Mouse (Mus musculus): Measurements from ENCODE around the gene Rxrb. TPM values are rescaled to one million over a fixed set of nuclear protein-coding genes. Genes with fewer than 3 reads are reported as not detected.

The Rxrb gene
- polyA plus RNA-seq, 1 experiment from 2014 or later = 25.1 TPM

DNA sequence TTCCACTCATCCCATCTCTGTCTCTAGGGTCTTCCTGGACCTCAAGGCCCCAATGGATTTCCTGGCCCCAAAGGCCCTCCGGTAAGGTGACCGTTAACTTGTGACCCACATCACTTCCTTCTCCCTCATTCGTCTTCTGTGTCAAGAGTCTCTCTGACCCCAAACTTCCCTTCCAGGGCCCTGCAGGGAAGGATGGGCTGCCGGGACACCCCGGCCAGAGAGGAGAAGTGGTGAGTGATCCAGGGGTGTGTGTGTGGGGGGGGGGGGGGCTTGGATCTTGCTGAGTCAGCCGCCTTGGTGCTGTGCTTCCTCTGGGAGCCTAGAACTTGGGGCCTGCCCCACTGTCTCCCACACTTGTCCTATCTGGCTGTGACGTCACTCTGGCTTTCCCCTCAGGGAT lies 25.6 kb downstream of the Rxrb start:
- no peaks in the 10 kb centered on the region for H3K9me3 ChIP-seq (ENCODE audit: control insufficient read depth, low read length)
- H3K4me3 ChIP-seq (ENCODE audit: low read depth, low read length) = no peak overlapping the region
- H3K27ac ChIP-seq (ENCODE audit: low read depth, low read length) = no peak overlapping the region
- no peaks in the 10 kb centered on the region for H3K36me3 ChIP-seq (ENCODE audit: control insufficient read depth, insufficient read depth, low read length)
- DNase-seq (ENCODE audit: low spot score) = no peak
- no peak overlapping the region for H3K4me2 ChIP-seq (ENCODE audit: low read depth)
- no peaks in the 10 kb centered on the region for H3K27me3 ChIP-seq (ENCODE audit: control insufficient read depth, insufficient read depth, low read length)
- no peaks in the 10 kb centered on the region for H3K4me1 ChIP-seq (ENCODE audit: control insufficient read depth, insufficient read depth, low read length)
- no peak overlapping the region for H3K9ac ChIP-seq (ENCODE audit: low read length)
- WGBS = 67% methylated on average over 7 of the region's 7 CpGs
- no peak for ATAC-seq (ENCODE audit: insufficient read depth, low FRiP score, low TSS enrichment)

DNA sequence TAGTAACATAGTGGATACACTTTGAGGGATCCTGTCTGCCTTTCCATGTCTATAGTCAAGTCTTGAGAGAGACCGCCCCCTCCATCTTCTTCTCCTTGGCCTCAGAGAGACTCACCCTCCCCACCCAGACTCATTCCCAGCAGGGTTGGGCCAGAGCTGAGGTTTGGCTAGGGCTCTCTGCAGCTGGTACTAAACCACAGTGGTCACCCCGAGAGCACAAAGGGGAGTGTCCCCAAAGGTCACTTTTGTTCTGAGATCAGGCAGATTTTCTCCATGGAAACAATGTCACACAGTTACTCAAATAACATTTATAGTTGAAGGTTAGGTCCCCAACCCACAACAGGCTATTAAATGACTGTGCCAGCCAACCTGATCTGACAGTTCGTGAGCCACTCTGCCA lies 37.3 kb downstream of the Rxrb start:
- DNase-seq (ENCODE audit: low spot score) (no peak), ATAC-seq (ENCODE audit: insufficient read depth, low FRiP score, low TSS enrichment) (no peak)
- Histone ChIP-seq H3K4me3 (ENCODE audit: low read depth, low read length) (no peak overlapping the region), H3K9me3 (ENCODE audit: control insufficient read depth, low read length) (no peaks in the 10 kb centered on the region), H3K9ac (ENCODE audit: low read length) (no peak overlapping the region), H3K27me3 (ENCODE audit: control insufficient read depth, insufficient read depth, low read length) (no peaks in the 10 kb centered on the region), H3K36me3 (ENCODE audit: control insufficient read depth, insufficient read depth, low read length) (no peaks in the 10 kb centered on the region; the same call in 1 of the 2 replicates), H3K27ac (ENCODE audit: low read depth, low read length) (no peak overlapping the region), H3K4me1 (ENCODE audit: control insufficient read depth, insufficient read depth, low read length) (no peaks in the 10 kb centered on the region), H3K4me2 (ENCODE audit: low read depth) (no peak overlapping the region)
- WGBS = 68% methylated on average over 3 of the region's 3 CpGs

DNA sequence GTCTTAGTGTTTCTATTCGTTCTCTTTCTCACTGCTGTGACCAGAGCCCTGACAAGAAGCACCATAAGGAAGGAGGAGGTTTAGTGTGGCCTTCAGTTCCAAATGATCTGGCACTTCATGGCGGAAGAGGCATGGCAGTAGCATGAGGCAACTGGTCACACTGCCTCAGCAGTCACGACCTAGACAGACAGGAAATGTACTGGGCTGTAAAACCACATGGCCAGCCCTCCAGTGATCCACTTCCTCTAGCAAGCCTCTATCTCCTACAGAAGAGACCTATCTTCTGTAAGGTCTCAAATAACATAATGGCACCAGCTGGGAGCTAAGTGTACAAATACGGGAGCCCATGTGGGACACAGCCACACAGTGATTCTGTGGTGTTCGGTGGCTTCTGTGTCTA lies 40.5 kb downstream of the Rxrb start:
- Histone ChIP-seq H3K9me3 (ENCODE audit: control insufficient read depth, low read length) (no peaks in the 10 kb centered on the region), H3K27ac (ENCODE audit: low read depth, low read length) (no peak overlapping the region), H3K9ac (ENCODE audit: low read length) (no peak overlapping the region), H3K4me2 (ENCODE audit: low read depth) (no peak overlapping the region), H3K36me3 (ENCODE audit: control insufficient read depth, insufficient read depth, low read length) (no peaks in the 10 kb centered on the region), H3K27me3 (ENCODE audit: control insufficient read depth, insufficient read depth, low read length) (no peaks in the 10 kb centered on the region), H3K4me1 (ENCODE audit: control insufficient read depth, insufficient read depth, low read length) (no peaks in the 10 kb centered on the region), H3K4me3 (ENCODE audit: low read depth, low read length) (no peak overlapping the region)
- no peak for DNase-seq (ENCODE audit: low spot score)
- 72% methylated on average over 5 of the region's 5 CpGs for WGBS
- ATAC-seq (ENCODE audit: insufficient read depth, low FRiP score, low TSS enrichment) = no peak

DNA sequence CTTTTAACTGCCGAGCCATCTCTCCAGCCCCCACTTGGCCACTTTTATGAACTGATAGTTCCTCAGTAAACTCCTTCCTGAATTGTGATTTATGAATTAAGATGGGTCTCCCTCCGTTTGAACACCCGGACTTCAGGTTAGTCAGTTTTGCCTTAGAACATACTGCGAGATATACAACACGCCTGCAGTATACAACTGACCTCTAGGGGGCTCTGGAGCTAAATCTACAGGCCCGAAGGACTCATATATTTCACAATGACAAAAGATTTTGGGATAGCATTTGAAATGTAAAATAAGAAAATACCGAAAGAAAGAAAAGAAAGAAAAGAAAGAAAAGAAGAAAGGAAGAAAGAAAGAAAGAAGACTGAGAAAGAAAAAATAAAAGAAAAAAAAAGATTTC lies 43.7 kb downstream of the Rxrb start:
- H3K27ac ChIP-seq (ENCODE audit: low read depth, low read length) = no peak overlapping the region

DNA sequence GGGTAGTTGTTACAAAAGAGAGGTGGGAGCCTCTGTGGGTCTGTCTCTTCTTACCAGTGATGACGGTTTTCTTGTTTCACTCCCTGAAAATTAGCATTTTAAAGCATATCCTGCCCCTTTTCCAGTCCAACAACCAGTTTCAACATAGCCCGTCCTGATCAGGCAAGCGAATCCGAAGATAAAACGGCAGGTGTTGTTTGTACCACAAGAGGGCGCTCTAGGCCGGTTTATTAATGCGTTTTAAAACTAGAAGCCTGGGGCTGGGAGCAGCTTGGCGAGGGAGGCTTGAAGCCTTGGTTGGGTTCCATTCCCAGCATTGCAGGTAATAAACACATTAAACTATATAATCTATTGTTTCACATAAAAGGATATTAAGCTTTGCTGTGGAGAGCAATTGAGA lies 45.9 kb downstream of the Rxrb start:
- no peak overlapping the region for H3K27ac ChIP-seq (ENCODE audit: low read depth, low read length)
- WGBS = 5% methylated on average over 9 of the region's 9 CpGs
- H3K27me3 ChIP-seq (ENCODE audit: control insufficient read depth, insufficient read depth, low read length) = no peaks in the 10 kb centered on the region
- ATAC-seq (ENCODE audit: insufficient read depth, low FRiP score, low TSS enrichment) (no peak), DNase-seq (ENCODE audit: low spot score) (peak; percentile 83)
- H3K4me2 ChIP-seq (ENCODE audit: low read depth) = no peak overlapping the region
- H3K4me3 ChIP-seq (ENCODE audit: low read depth, low read length) = no peak overlapping the region
- H3K4me1 ChIP-seq (ENCODE audit: control insufficient read depth, insufficient read depth, low read length) = no peaks in the 10 kb centered on the region
- H3K9me3 ChIP-seq (ENCODE audit: control insufficient read depth, low read length) = no peaks in the 10 kb centered on the region
- no peak overlapping the region for H3K9ac ChIP-seq (ENCODE audit: low read length)
- H3K36me3 ChIP-seq (ENCODE audit: control insufficient read depth, insufficient read depth, low read length) = no peaks in the 10 kb centered on the region

More for the DNA sequence above, 43.7 kb downstream of the Rxrb start:
- DNase-seq (ENCODE audit: low spot score) (peak; percentile 58), ATAC-seq (ENCODE audit: insufficient read depth, low FRiP score, low TSS enrichment) (no peak)
- no peaks in the 10 kb centered on the region for H3K4me1 ChIP-seq (ENCODE audit: control insufficient read depth, insufficient read depth, low read length)
- H3K4me2 ChIP-seq (ENCODE audit: low read depth) = no peak overlapping the region
- WGBS = 43% methylated on average over 7 of the region's 7 CpGs
- no peak overlapping the region for H3K9ac ChIP-seq (ENCODE audit: low read length)
- no peaks in the 10 kb centered on the region for H3K27me3 ChIP-seq (ENCODE audit: control insufficient read depth, insufficient read depth, low read length)
- no peaks in the 10 kb centered on the region for H3K36me3 ChIP-seq (ENCODE audit: control insufficient read depth, insufficient read depth, low read length)
- no peaks in the 10 kb centered on the region for H3K9me3 ChIP-seq (ENCODE audit: control insufficient read depth, low read length)
- no peak overlapping the region for H3K4me3 ChIP-seq (ENCODE audit: low read depth, low read length)

DNA sequence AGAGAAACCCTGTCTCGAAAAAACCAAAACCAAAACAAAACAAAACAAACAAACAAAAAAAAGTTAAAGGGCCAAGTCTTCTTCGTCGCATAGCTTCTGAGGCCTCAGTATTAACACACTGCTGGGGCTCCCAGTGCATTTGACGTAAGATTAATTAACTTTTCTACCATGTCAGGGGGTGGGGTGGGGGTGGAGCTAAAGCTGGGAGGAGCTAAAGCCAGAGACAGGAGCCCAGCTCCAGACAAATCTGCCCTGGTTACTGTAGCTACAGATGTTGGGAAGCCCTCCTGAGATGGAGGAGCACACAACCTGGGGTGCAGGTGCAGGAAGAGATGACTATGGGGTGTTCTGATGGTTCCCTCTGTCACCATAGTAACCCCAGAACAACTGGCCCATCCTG lies 46.5 kb downstream of the Rxrb start:
- Histone ChIP-seq H3K4me1 (ENCODE audit: control insufficient read depth, insufficient read depth, low read length) (no peaks in the 10 kb centered on the region; the same call in 1 of the 2 replicates), H3K4me3 (ENCODE audit: low read depth, low read length) (no peak overlapping the region), H3K27ac (ENCODE audit: low read depth, low read length) (no peak overlapping the region), H3K9me3 (ENCODE audit: control insufficient read depth, low read length) (no peaks in the 10 kb centered on the region), H3K4me2 (ENCODE audit: low read depth) (no peak overlapping the region), H3K27me3 (ENCODE audit: control insufficient read depth, insufficient read depth, low read length) (no peaks in the 10 kb centered on the region), H3K9ac (ENCODE audit: low read length) (no peak overlapping the region), H3K36me3 (ENCODE audit: control insufficient read depth, insufficient read depth, low read length) (no peaks in the 10 kb centered on the region)
- WGBS = 63% methylated on average over 4 of the region's 4 CpGs
- DNase-seq (ENCODE audit: low spot score) (no peak), ATAC-seq (ENCODE audit: insufficient read depth, low FRiP score, low TSS enrichment) (no peak)

DNA sequence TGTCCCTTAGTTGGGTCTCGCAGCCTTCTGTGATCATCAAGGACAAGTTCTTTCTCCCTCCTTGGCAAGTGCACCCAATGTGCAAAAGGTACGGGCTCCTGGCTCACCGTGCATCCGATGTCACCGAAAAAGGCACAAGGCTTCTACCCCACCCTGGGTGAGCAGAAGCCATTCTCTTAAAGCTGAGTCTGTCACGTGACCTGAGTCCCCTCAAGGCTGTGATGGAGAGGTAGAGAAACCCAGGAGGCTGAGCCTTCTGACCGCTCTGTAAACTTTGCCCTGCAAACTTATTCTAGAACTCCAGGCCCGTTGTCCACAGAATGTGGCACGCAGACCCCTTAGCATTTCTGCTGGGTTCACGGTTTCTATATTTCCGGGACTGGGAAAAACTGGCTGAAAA lies 47.4 kb downstream of the Rxrb start:
- H3K36me3 ChIP-seq (ENCODE audit: control insufficient read depth, insufficient read depth, low read length) = no peaks in the 10 kb centered on the region
- no peak overlapping the region for H3K4me3 ChIP-seq (ENCODE audit: low read depth, low read length)
- H3K27me3 ChIP-seq (ENCODE audit: control insufficient read depth, insufficient read depth, low read length) = no peaks in the 10 kb centered on the region
- H3K4me2 ChIP-seq (ENCODE audit: low read depth) = no peak overlapping the region
- no peak overlapping the region for H3K9ac ChIP-seq (ENCODE audit: low read length)
- H3K4me1 ChIP-seq (ENCODE audit: control insufficient read depth, insufficient read depth, low read length) = no peaks in the 10 kb centered on the region; the same call in 1 of the 2 replicates
- DNase-seq (ENCODE audit: low spot score) = no peak
- no peaks in the 10 kb centered on the region for H3K9me3 ChIP-seq (ENCODE audit: control insufficient read depth, low read length)
- no peak for ATAC-seq (ENCODE audit: insufficient read depth, low FRiP score, low TSS enrichment)
- H3K27ac ChIP-seq (ENCODE audit: low read depth, low read length) = no peak overlapping the region
- WGBS = 92% methylated on average over 11 of the region's 11 CpGs

DNA sequence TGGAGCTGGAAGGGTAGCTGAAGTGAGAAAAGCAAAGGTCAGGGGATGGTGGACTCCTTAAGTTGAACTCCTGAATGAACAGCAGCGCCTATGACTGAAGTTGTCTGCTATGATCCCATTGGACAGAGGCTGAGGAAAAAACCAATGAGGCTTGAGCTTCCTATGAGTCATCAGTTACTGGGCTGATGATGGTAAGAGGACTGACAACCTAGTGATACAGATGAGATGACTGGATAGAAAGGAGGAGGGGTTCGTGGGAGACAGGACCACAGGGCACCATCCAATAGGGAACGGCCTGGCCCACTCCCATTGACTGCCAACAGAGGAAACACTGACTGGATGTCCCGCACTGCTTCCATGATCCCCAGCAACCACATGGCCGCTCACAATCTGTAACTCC lies 48.0 kb downstream of the Rxrb start:
- Histone ChIP-seq H3K9ac (ENCODE audit: low read length) (no peak overlapping the region), H3K9me3 (ENCODE audit: control insufficient read depth, low read length) (no peaks in the 10 kb centered on the region), H3K4me3 (ENCODE audit: low read depth, low read length) (no peak overlapping the region), H3K27ac (ENCODE audit: low read depth, low read length) (no peak overlapping the region), H3K4me2 (ENCODE audit: low read depth) (no peak overlapping the region), H3K4me1 (ENCODE audit: control insufficient read depth, insufficient read depth, low read length) (no peaks in the 10 kb centered on the region; the same call in 1 of the 2 replicates), H3K27me3 (ENCODE audit: control insufficient read depth, insufficient read depth, low read length) (no peaks in the 10 kb centered on the region), H3K36me3 (ENCODE audit: control insufficient read depth, insufficient read depth, low read length) (no peaks in the 10 kb centered on the region)
- WGBS = 25% methylated on average over 5 of the region's 5 CpGs
- peak; percentile 50; the same call in 1 of the 2 replicates for ATAC-seq (ENCODE audit: insufficient read depth, low FRiP score, low TSS enrichment)
- DNase-seq (ENCODE audit: low spot score) = peak; percentile 43

DNA sequence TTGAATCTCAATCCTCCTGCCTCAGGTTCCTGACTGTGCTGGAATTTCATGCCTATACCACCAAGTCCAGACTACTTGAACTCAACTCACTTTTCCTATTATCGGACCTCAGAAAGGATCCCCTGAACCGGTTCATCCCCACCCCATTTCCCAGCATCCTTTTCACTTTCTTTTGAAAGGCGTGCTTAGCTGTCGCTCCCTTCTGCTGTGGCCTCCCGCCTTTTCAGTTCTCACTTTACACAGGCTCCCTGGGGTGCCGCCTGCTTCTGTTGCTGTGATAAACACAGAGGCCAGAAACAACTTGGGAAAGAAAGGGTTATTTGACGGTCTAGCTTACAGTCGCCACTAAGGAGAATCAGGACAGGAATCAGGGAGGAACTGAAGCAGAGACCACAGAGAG lies 51.5 kb downstream of the Rxrb start:
- DNase-seq (ENCODE audit: low spot score) (no peak), ATAC-seq (ENCODE audit: insufficient read depth, low FRiP score, low TSS enrichment) (no peak)
- no peaks in the 10 kb centered on the region for H3K27me3 ChIP-seq (ENCODE audit: control insufficient read depth, insufficient read depth, low read length)
- H3K36me3 ChIP-seq (ENCODE audit: control insufficient read depth, insufficient read depth, low read length) = no peaks in the 10 kb centered on the region
- H3K9me3 ChIP-seq (ENCODE audit: control insufficient read depth, low read length) = no peaks in the 10 kb centered on the region
- 6% methylated on average over 8 of the region's 8 CpGs for WGBS
- no peak overlapping the region for H3K27ac ChIP-seq (ENCODE audit: low read depth, low read length)
- H3K4me1 ChIP-seq (ENCODE audit: control insufficient read depth, insufficient read depth, low read length) = no peaks in the 10 kb centered on the region; the same call in 1 of the 2 replicates
- H3K4me3 ChIP-seq (ENCODE audit: low read depth, low read length) = no peak overlapping the region
- no peak overlapping the region for H3K9ac ChIP-seq (ENCODE audit: low read length)
- no peak overlapping the region for H3K4me2 ChIP-seq (ENCODE audit: low read depth)

Measured in neural tube, embryonic 11.5 days (tissue).